Mouse (Mus musculus) midbrain, embryonic 15.5 days (tissue): ENCODE results near the gene Zfp503. TPM values are rescaled to one million over a fixed set of nuclear protein-coding genes. Genes with fewer than 3 reads are reported as not detected.
A peak's percentile ranks its signal among the peaks of the same experiment; 100 is the strongest.

Experiments used
- ATAC-seq: fragments of 200-750 bp; cut with Nextera tagmentation; replicated peaks from 2 replicates; pipeline ENCODE4 v1.8.0; 2017; ENCODE audit warnings: moderate TSS enrichment
- H3K27ac ChIP-seq: fragments of 300-500 bp; sonication (generic); 2 replicates; pipeline ENCODE4 v1.5.1; 2015; ENCODE audit warnings: mild to moderate bottlenecking, inconsistent platforms
- H3K27me3 ChIP-seq: fragments of 300-500 bp; sonication (generic); replicated peaks from 2 replicates; pipeline ENCODE4 v1.6.1; 2015; ENCODE audit warnings: inconsistent platforms
- H3K36me3 ChIP-seq: fragments of 300-500 bp; sonication (generic); replicated peaks from 2 replicates; pipeline ENCODE4 v1.6.1; 2015; ENCODE audit warnings: inconsistent platforms
- H3K4me1 ChIP-seq: fragments of 300-500 bp; sonication (generic); 2 replicates; pipeline ENCODE4 v1.6.1; 2015; ENCODE audit warnings: inconsistent platforms
- H3K4me2 ChIP-seq: fragments of 300-500 bp; sonication (generic); 2 replicates; pipeline ENCODE4 v1.6.1; 2015; ENCODE audit warnings: inconsistent platforms, mild to moderate bottlenecking, moderate library complexity
- H3K4me3 ChIP-seq: fragments of 300-500 bp; sonication (generic); 2 replicates; pipeline ENCODE4 v1.5.1; 2015; ENCODE audit warnings: mild to moderate bottlenecking, inconsistent platforms
- H3K9ac ChIP-seq: fragments of 300-500 bp; sonication (generic); 2 replicates; pipeline ENCODE4 v1.6.1; 2015; ENCODE audit warnings: mild to moderate bottlenecking, inconsistent platforms
- H3K9me3 ChIP-seq: fragments of 300-500 bp; sonication (generic); 2 replicates; pipeline ENCODE4 v1.6.1; 2016; ENCODE audit warnings: inconsistent platforms
- WGBS: fragments of 180-500 bp; shearing (Covaris S2); methylation state at CpG from one replicate; pipeline ENCODE4 v1.1.7; 2015; ENCODE audit warnings: mixed read lengths; 5-methylcytosine and 5-hydroxymethylcytosine counted together
- polyA plus RNA-seq: library from polyadenylated mRNA; unstranded; fragments of >200 nt; fragmentation: Nextera tagmentation; extraction: Ambion mirVana; gene quantifications from 2 replicates; pipeline ENCODE4 v1.2.1, GENCODE M21; 2015

Zfp503 gene
- polyA plus RNA-seq, 1 experiment from 2014 or later: 5.8 TPM

GRCm38 (mm10) chr14:21983311-21983949 lies 6.0 kb downstream of the Zfp503 start:
- 5% methylated on average over 22 of the region's 22 CpGs for WGBS
- no peaks in the 10 kb centered on the region for H3K36me3 ChIP-seq
- no peaks in the 10 kb centered on the region for H3K9me3 ChIP-seq
- ATAC-seq: no peak
- H3K4me3 ChIP-seq: peak overlapping the region; percentile 30
- H3K27ac ChIP-seq: peak overlapping the region; percentile 13; the same call in 1 of the 2 replicates
- H3K9ac ChIP-seq: peak overlapping the region; percentile 39
- H3K4me2 ChIP-seq: peak overlapping the region; percentile 53
- peaks cover 15% of the 10 kb centered on the region for H3K27me3 ChIP-seq
- H3K4me1 ChIP-seq: peaks cover 49% of the 10 kb centered on the region

GRCm38 (mm10) chr14:21982592-21983310 lies 6.7 kb downstream of the Zfp503 start:
- peak overlapping the region; percentile 13 for H3K27ac ChIP-seq
- no peaks in the 10 kb centered on the region for H3K36me3 ChIP-seq
- peaks cover 16% of the 10 kb centered on the region for H3K27me3 ChIP-seq
- no peaks in the 10 kb centered on the region for H3K9me3 ChIP-seq
- no peak for ATAC-seq
- peak overlapping the region; percentile 39 for H3K9ac ChIP-seq
- 6% methylated on average over 38 of the region's 38 CpGs for WGBS
- peak overlapping the region; percentile 53 for H3K4me2 ChIP-seq
- H3K4me3 ChIP-seq: peak overlapping the region; percentile 30
- peaks cover 49% of the 10 kb centered on the region for H3K4me1 ChIP-seq

DNA sequence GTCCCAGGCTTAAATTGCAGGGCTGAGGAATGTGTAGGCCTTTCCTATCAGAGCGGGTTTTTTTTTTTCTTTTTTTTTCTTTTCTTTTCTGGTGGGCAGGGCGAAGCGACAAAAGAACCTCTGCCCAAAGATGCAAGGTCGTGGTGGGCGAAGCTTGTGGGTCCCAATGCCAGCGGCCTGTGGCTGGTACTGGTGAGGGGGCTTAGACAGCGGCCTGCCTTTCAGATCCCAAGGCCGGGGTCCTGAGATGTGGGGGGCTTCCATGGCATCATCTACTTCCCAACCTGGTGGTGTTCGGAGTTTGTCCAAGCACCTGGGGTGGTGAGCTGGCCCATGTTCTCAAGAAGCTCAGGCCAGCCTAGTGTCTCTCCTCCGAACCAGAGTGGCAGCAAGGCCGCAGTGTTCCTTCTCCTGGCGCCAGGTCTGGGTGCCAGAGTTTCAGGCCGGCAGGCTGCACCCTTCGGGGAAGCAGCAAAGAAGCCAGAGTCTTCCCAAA lies 7.3 kb downstream of the Zfp503 start:
- Histone ChIP-seq H3K9ac (0 out of 2 replicates have a peak overlapping the region, but pooled peaks have one; percentile 39), H3K4me1 (peaks cover 49% of the 10 kb centered on the region), H3K4me3 (peak overlapping the region; percentile 30), H3K9me3 (no peaks in the 10 kb centered on the region), H3K36me3 (no peaks in the 10 kb centered on the region), H3K27me3 (peaks cover 16% of the 10 kb centered on the region), H3K27ac (peak overlapping the region; percentile 13), H3K4me2 (peak overlapping the region; percentile 53)
- 17% methylated on average over 14 of the region's 14 CpGs for WGBS
- ATAC-seq: no peak

- peak; percentile 55; the same call in 1 of the 2 replicates for ATAC-seq
- Histone ChIP-seq H3K36me3 (no peaks in the 10 kb centered on the region), H3K9me3 (no peaks in the 10 kb centered on the region), H3K27ac (no peak overlapping the region), H3K4me3 (peak overlapping the region; percentile 13; the same call in 1 of the 2 replicates), H3K4me1 (peaks cover 42% of the 10 kb centered on the region), H3K4me2 (peak overlapping the region; percentile 42), H3K9ac (no peak overlapping the region), H3K27me3 (peaks cover 16% of the 10 kb centered on the region)
- under 1% methylated on average over 22 of the region's 22 CpGs for WGBS
Measured at GRCm38 (mm10) chr14:21981462-21981861, 7.9 kb downstream of the Zfp503 start.

DNA sequence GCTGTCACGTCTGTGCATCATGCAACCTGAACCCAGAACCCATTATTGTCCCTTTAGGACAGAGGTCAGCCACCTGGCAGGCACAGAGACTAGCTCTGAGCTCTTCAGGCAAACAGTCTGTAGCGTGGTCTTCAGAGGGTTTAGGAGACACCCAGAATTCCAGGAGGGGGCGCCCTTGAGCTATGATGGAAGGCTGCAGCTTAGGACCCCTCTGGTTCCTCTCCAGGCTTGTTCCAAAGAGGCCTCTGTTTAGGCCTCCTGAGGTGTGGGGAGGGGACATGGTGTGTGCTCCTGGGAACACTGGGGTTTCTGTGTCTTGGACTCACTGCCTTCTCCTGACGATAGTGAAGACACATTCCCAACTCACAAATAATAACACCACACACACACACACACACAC lies 20.4 kb downstream of the Zfp503 start:
- 20% methylated on average over 4 of the region's 4 CpGs for WGBS
- H3K9me3 ChIP-seq: no peaks in the 10 kb centered on the region
- no peak overlapping the region for H3K9ac ChIP-seq
- no peak overlapping the region for H3K4me3 ChIP-seq
- no peak overlapping the region for H3K27ac ChIP-seq
- H3K36me3 ChIP-seq: no peaks in the 10 kb centered on the region
- no peaks in the 10 kb centered on the region for H3K27me3 ChIP-seq
- ATAC-seq: no peak; the same call in 1 of the 2 replicates
- no peaks in the 10 kb centered on the region for H3K4me1 ChIP-seq
- H3K4me2 ChIP-seq: no peak overlapping the region

DNA sequence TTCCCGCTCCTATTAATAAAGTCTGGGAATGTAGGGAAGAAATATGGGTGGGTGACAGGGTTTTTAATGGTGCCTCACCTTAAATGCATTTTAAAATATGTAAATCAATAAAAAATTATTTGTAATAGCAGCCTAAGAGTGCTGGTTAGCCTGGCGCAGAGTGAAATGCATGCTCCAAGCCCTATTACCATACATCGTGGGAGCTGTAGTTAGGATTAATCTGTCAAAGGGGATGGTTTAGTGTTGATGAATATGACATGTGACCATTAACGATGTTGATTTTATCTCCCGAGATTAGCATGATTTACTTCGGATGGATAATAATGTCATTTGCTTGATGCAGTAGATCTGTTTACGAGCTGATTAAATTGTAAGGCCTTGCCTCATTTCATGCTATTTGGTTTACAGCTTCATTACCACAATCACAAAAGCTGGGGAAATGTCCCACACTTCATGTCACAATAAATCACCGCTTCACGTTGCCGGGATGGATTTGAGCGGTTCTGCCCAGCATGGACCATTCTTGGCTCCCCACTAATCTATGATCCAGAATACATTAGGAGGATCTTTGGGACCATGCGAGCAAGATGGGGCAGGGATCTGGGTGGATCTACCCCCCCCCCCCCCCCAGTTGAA lies 21.9 kb downstream of the Zfp503 start:
- no peak overlapping the region for H3K4me2 ChIP-seq
- H3K36me3 ChIP-seq: no peaks in the 10 kb centered on the region
- WGBS: 31% methylated on average over 12 of the region's 12 CpGs
- H3K4me1 ChIP-seq: no peaks in the 10 kb centered on the region
- no peaks in the 10 kb centered on the region for H3K27me3 ChIP-seq
- ATAC-seq: 0 out of 2 replicates have a peak, but pooled peaks have one; percentile 63
- no peak overlapping the region for H3K4me3 ChIP-seq
- no peak overlapping the region for H3K9ac ChIP-seq
- no peaks in the 10 kb centered on the region for H3K9me3 ChIP-seq
- no peak overlapping the region for H3K27ac ChIP-seq

DNA sequence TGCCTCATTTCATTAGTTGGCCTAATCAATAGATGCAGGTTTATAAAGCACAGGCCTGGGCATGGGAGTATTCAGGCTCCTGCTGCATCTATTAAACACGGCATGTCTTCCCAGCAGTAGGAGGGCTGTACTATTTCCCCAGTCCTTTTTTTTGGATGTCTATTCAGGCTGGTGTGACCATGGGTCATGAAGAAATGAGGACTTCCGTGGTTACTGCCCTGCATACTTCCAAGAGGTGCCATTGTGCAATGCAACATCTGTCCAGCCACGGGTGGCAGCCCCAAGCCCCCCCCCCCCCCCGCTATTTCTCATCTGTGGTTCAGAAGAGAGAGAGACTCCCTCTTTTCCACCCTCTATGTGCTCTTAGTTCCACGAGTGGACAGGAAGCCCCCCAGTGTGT lies 23.1 kb downstream of the Zfp503 start:
- Histone ChIP-seq H3K4me3 (no peak overlapping the region), H3K9ac (no peak overlapping the region), H3K27ac (no peak overlapping the region), H3K9me3 (no peaks in the 10 kb centered on the region), H3K27me3 (no peaks in the 10 kb centered on the region), H3K4me2 (no peak overlapping the region), H3K36me3 (no peaks in the 10 kb centered on the region), H3K4me1 (no peaks in the 10 kb centered on the region)
- WGBS: 61% methylated on average over 5 of the region's 5 CpGs
- no peak for ATAC-seq

GRCm38 (mm10) chr14:21962381-21963050 lies 26.9 kb downstream of the Zfp503 start:
- Histone ChIP-seq H3K27me3 (no peaks in the 10 kb centered on the region), H3K9ac (no peak overlapping the region), H3K4me2 (no peak overlapping the region), H3K27ac (no peak overlapping the region), H3K4me3 (no peak overlapping the region), H3K36me3 (no peaks in the 10 kb centered on the region), H3K9me3 (no peaks in the 10 kb centered on the region), H3K4me1 (no peaks in the 10 kb centered on the region; the same call in 1 of the 2 replicates)
- no peak for ATAC-seq
- 71% methylated on average over 22 of the region's 22 CpGs for WGBS

DNA sequence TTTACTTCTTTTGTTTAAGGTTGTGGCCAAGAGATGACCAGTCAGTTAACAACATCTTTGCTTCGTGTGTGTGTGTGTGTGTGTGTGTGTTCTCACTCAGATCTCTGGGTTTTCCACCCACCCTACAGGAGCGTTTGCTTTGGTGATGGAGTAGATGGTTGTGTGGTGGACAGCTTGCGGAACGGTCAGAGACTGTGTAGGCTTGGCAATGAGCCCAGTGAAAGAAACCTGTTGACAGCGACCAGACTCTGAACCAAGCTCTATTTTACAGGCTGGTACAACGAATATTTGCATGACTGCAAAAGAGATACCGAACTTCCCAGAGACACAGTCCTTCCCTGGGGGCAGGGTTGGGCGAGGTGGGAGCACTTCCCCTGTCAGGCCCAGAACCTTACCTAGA lies 30.2 kb downstream of the Zfp503 start:
- Histone ChIP-seq H3K27ac (no peak overlapping the region), H3K9ac (no peak overlapping the region), H3K4me1 (no peaks in the 10 kb centered on the region; the same call in 1 of the 2 replicates), H3K4me3 (no peak overlapping the region), H3K36me3 (no peaks in the 10 kb centered on the region), H3K4me2 (no peak overlapping the region), H3K27me3 (no peaks in the 10 kb centered on the region), H3K9me3 (no peaks in the 10 kb centered on the region)
- 83% methylated on average over 8 of the region's 8 CpGs for WGBS
- ATAC-seq: no peak

DNA sequence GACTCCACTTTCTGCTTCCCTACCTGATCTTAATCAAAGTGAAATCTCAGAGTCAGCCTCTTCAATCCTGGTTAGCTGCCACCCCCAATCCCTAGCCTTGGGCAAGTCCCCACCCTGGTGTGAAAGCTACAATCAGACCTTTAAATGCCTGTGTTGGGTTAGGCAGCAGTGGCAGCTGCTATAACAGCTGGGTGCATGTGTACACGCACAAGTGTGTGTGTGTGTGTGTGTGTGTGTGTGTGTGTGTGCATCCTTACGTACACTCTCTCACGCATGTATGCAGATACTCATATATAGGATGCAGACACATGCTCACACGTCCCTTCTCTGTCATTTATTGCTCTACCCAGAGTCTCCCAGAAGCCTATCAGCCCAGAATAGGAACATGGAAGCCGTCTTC lies 30.8 kb downstream of the Zfp503 start:
- Histone ChIP-seq H3K36me3 (no peaks in the 10 kb centered on the region), H3K4me2 (no peak overlapping the region), H3K27me3 (no peaks in the 10 kb centered on the region), H3K9ac (no peak overlapping the region), H3K27ac (no peak overlapping the region), H3K9me3 (no peaks in the 10 kb centered on the region), H3K4me3 (no peak overlapping the region), H3K4me1 (no peaks in the 10 kb centered on the region; the same call in 1 of the 2 replicates)
- WGBS: 83% methylated on average over 5 of the region's 5 CpGs
- no peak for ATAC-seq

GRCm38 (mm10) chr14:21952541-21952940 lies 36.9 kb downstream of the Zfp503 start:
- no peak for ATAC-seq
- no peak overlapping the region for H3K4me3 ChIP-seq
- H3K9me3 ChIP-seq: no peaks in the 10 kb centered on the region
- no peaks in the 10 kb centered on the region for H3K36me3 ChIP-seq
- WGBS: 89% methylated on average over 7 of the region's 7 CpGs
- no peak overlapping the region for H3K9ac ChIP-seq
- H3K27ac ChIP-seq: no peak overlapping the region
- no peaks in the 10 kb centered on the region for H3K27me3 ChIP-seq
- H3K4me1 ChIP-seq: no peaks in the 10 kb centered on the region
- H3K4me2 ChIP-seq: no peak overlapping the region
